Mouse (Mus musculus) liver, embryonic 14.5 days (tissue): ENCODE data around the gene Dpysl5.

ENCODE experiments used
- CTCF ChIP-seq: IDR thresholded peaks from 2 replicates; pipeline ENCODE4 v1.5.1; 2016; ENCODE audit warnings: antibody characterized with exemption, low read depth, control low read depth
- EP300 ChIP-seq: IDR thresholded peaks from 2 replicates; pipeline ENCODE4 v1.6.1; 2016; ENCODE audit warnings: antibody characterized with exemption, low read depth

- TF ChIP-seq CTCF, result no peak
- TF ChIP-seq EP300, result no peak
Observed at GRCm38 (mm10) chr5:30816261-30816791, 105.0 kb downstream of the Dpysl5 start.
